11 mouse cellular contexts compared by ENCODE assay signal in the genomic region with DNA sequence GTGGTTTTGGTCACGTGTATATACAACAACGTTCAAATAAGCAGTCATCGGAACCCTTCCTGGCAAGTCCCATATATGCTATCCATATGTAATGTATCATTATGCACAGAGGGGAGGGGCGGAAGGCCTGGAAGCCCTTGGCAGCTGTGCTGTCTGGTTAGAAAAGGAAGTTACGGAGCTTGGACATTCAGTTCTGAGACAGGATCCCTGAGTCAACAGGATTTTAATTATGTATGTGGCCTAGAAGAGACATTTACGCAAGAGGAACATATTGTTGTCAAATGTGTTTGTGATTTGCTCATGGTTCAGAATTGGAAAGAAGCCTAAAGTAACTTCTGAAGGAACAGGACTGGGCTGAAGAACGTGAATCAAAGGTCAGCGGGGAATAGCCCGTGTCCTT. TPM values are rescaled to one million over a fixed set of nuclear protein-coding genes. Genes with fewer than 3 reads are reported as not detected.
A peak's percentile ranks its signal among the peaks of the same experiment; 100 is the strongest.
DNase-seq lines count a peak whose midpoint lies in the region; ATAC-seq and TF ChIP-seq lines count a peak whose summit lies in the region.
"Had no signal": no experiment of that assay in that cellular context is flagged by ENCODE, and none has a peak within 500 bp of the region (broad histone marks: within the 10 kb centered on the region; RNA-seq: fewer than 3 reads in every experiment).

No protein-coding gene starts in this region.

- TF ChIP-seq CTCF in bone marrow macrophage, adult 2 months (IDR thresholded peaks at IDR 0.05; ENCODE audit: low read depth, low read length): no peak
- TF ChIP-seq CTCF in layer of hippocampus, adult 2 months (conservative IDR thresholded peaks at IDR 0.05): no peak

- no peaks in the 10 kb centered on the region for H3K36me3 ChIP-seq in limb, embryonic 13.5 days
- no peaks in the 10 kb centered on the region for H3K36me3 ChIP-seq in limb, embryonic 10.5 days
- H3K36me3 ChIP-seq in embryonic facial prominence, embryonic 14.5 days (ENCODE audit: control insufficient read depth, insufficient read depth, low read length): no peaks in the 10 kb centered on the region

- H3K9me3 ChIP-seq in limb, embryonic 13.5 days: no peaks in the 10 kb centered on the region
- no peaks in the 10 kb centered on the region for H3K9me3 ChIP-seq in limb, embryonic 10.5 days (replicated peaks)
- H3K9me3 ChIP-seq in embryonic facial prominence, embryonic 14.5 days (ENCODE audit: control insufficient read depth, low read length): no peaks in the 10 kb centered on the region

- ATAC-seq in limb, embryonic 13.5 days (ENCODE audit: low FRiP score, low read depth): no peak
- peak; percentile 88 for ATAC-seq in embryonic facial prominence, embryonic 14.5 days (ENCODE audit: low read depth)
- ATAC-seq in megakaryocyte-erythroid progenitor cell, adult 5-6 weeks (replicated peaks; ENCODE audit: low FRiP score, low TSS enrichment, poor library complexity, severe bottlenecking): no peak

- 0 out of 2 replicates have a peak overlapping the region, but pooled peaks have one; percentile 22 for H3K27ac ChIP-seq in limb, embryonic 13.5 days
- H3K27ac ChIP-seq in limb, embryonic 10.5 days: no peak overlapping the region
- peak overlapping the region; percentile 15; the same call in 1 of the 2 replicates for H3K27ac ChIP-seq in bone marrow macrophage, adult 2 months (ENCODE audit: insufficient read depth, low read depth, low read length)
- H3K27ac ChIP-seq in embryonic facial prominence, embryonic 14.5 days (replicated peaks; ENCODE audit: low read depth, low read length): peak overlapping the region; percentile 63
- no peak overlapping the region for H3K27ac ChIP-seq in layer of hippocampus, adult 2 months

- no peak overlapping the region for H3K9ac ChIP-seq in limb, embryonic 13.5 days
- no peak overlapping the region for H3K9ac ChIP-seq in embryonic facial prominence, embryonic 14.5 days (ENCODE audit: low read depth, low read length)

- WGBS in limb, embryonic 13.5 days: 65% methylated on average over 9 of the region's 9 CpGs
- 89% methylated on average over 9 of the region's 9 CpGs for WGBS in limb, embryonic 10.5 days
- 29% methylated on average over 9 of the region's 9 CpGs for WGBS in embryonic facial prominence, embryonic 14.5 days

- DNase-seq in limb, embryonic 10.5 days (ENCODE audit: low spot score): no peak
- DNase-seq in embryonic facial prominence, embryonic 14.5 days (ENCODE audit: low spot score): peak; percentile 93
- DNase-seq in kidney, postnatal 14 days: peak; percentile 37
- DNase-seq in layer of hippocampus, adult 2 months (ENCODE audit: low spot score in 2 of 2): no peak
- no peak for DNase-seq in spleen, postnatal 36 days (ENCODE audit: low spot score in 2 of 2)
- DNase-seq: cerebellum, adult 18-20 months; right cerebral cortex, postnatal 4 days had no signal

- peaks cover 12% of the 10 kb centered on the region; the same call in 1 of the 2 replicates for H3K4me1 ChIP-seq in limb, embryonic 13.5 days
- H3K4me1 ChIP-seq in limb, embryonic 10.5 days: peaks cover 6% of the 10 kb centered on the region; the same call in 1 of the 2 replicates
- peaks cover 12% of the 10 kb centered on the region for H3K4me1 ChIP-seq in bone marrow macrophage, adult 2 months (ENCODE audit: control insufficient read depth, insufficient read depth, low read length)
- H3K4me1 ChIP-seq in embryonic facial prominence, embryonic 14.5 days (ENCODE audit: control insufficient read depth, insufficient read depth, low read length): peaks cover 10% of the 10 kb centered on the region; the same call in 1 of the 2 replicates

- H3K4me2 ChIP-seq in limb, embryonic 13.5 days (replicated peaks): no peak overlapping the region
- H3K4me2 ChIP-seq in embryonic facial prominence, embryonic 14.5 days (ENCODE audit: low read depth, low read length): peak overlapping the region; percentile 25

- TF ChIP-seq POLR2A in bone marrow macrophage, adult 2 months (IDR thresholded peaks at IDR 0.05; ENCODE audit: borderline replicate concordance, low read depth, low read length): no peak

- no peak overlapping the region for H3K4me3 ChIP-seq in limb, embryonic 13.5 days
- no peak overlapping the region for H3K4me3 ChIP-seq in limb, embryonic 10.5 days
- no peak overlapping the region for H3K4me3 ChIP-seq in bone marrow macrophage, adult 2 months (ENCODE audit: insufficient read depth, low read length)
- H3K4me3 ChIP-seq in embryonic facial prominence, embryonic 14.5 days (ENCODE audit: low read depth, low read length): no peak overlapping the region
- no peak overlapping the region for H3K4me3 ChIP-seq in layer of hippocampus, adult 2 months

- no peaks in the 10 kb centered on the region for H3K27me3 ChIP-seq in limb, embryonic 13.5 days
- H3K27me3 ChIP-seq in limb, embryonic 10.5 days (ENCODE audit: low read depth, poor library complexity, severe bottlenecking): no peaks in the 10 kb centered on the region
- no peaks in the 10 kb centered on the region for H3K27me3 ChIP-seq in embryonic facial prominence, embryonic 14.5 days (replicated peaks; ENCODE audit: control insufficient read depth, insufficient read depth, low read length)

RNA-seq across cellular contexts. Expression of a gene that starts 42.3 kb away (rescaled TPM):
- polyA plus RNA-seq in limb, embryonic 13.5 days (2015; fragmentation: Nextera tagmentation; extraction: Ambion mirVana): 102 and 104 TPM in 2 replicates
- 27.0 and 33.3 TPM in 2 replicates for polyA plus RNA-seq in limb, embryonic 10.5 days (2016; fragmentation: Nextera tagmentation; extraction: Ambion mirVana)
- 3.6 and 4.1 TPM in 2 replicates for polyA plus RNA-seq in bone marrow macrophage, adult 2 months (2012; ENCODE audit: insufficient read depth, insufficient read length, missing spikeins)
- 42.6 and 50.5 TPM in 2 replicates for polyA plus RNA-seq in embryonic facial prominence, embryonic 14.5 days (2014; fragmentation: Nextera tagmentation; extraction: Ambion mirVana)
- total RNA-seq in megakaryocyte-erythroid progenitor cell, adult 5-6 weeks (2014; fragmentation: Nextera tagmentation): not detected in 2 replicates
- 1.9 TPM in 1 of 2 replicates, not detected in the other for total RNA-seq in megakaryocyte-erythroid progenitor cell, adult 5-6 weeks (2017)
- 1 to 10 TPM; 3.6 to 4.0 TPM for total RNA-seq in layer of hippocampus, adult 2 months (2021)
- total RNA-seq: neutrophil, adult 5-6 weeks had no signal

Comparison
In these comparisons a context has a peak if more than half of its experiments do, and no peak if none do; other contexts are left out.
1. H3K27ac ChIP-seq: peak in limb, embryonic 13.5 days (single experiment), bone marrow macrophage, adult 2 months (single experiment) and embryonic facial prominence, embryonic 14.5 days (single experiment); none in limb, embryonic 10.5 days (single experiment) and layer of hippocampus, adult 2 months (single experiment).
2. DNase-seq: peak in embryonic facial prominence, embryonic 14.5 days (single experiment) and kidney, postnatal 14 days (single experiment); none in limb, embryonic 10.5 days (single experiment), layer of hippocampus, adult 2 months (0 of 2) and spleen, postnatal 36 days (0 of 2).